Mouse (Mus musculus): Measurements from ENCODE around the gene Clock.

DNA sequence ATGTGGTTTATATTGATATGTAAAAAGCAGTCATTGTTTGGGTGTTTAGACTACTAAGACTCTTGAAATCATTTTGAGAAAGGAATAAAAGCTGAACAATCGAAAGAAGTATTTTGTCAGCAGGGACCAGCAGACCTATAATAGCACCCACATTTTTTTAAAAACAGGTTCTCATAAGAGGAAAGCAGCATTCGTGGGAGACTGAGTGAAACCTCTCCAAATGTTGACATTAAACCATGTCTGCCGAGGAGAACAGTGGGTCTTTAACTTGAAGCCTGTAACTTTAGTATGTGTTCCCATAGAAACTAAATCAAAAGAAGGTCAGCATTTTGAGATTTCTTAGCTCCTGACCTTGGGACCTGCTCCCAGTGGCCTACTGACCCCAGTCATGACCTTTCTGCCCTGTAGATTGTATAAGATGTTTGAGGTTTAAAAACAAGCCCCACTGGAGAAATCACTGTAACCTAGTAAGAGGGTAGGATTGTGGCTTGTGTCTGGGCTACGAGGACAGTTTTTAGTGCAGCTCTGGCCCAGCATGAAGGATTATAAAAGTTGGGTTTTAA lies 140.7 kb downstream of the Clock start:
- TF ChIP-seq CTCF (IDR thresholded peaks at IDR 0.05; ENCODE audit: low read depth), result no peak
- TF ChIP-seq EP300 (IDR thresholded peaks at IDR 0.05; ENCODE audit: low read depth), result no peak

Data from liver, embryonic 14.5 days (tissue).